Mouse (Mus musculus) MEL (cell line): Measurements from ENCODE around the gene Xlr3c. TPM values are rescaled to one million over a fixed set of nuclear protein-coding genes. Genes with fewer than 3 reads are reported as not detected.
A peak's percentile ranks its signal among the peaks of the same experiment; 100 is the strongest.

Source experiments
- DNase-seq: peaks from one replicate; pipeline ENCODE4 v3.0.0; 2011; ENCODE audit warnings: low read depth, low spot score
- H3K27ac ChIP-seq: 2 replicates; pipeline ENCODE4 v1.5.1; 2012; ENCODE audit warnings: low read depth, mild to moderate bottlenecking, control low read depth, low read length, moderate library complexity; ENCODE audit not compliant: control insufficient read depth
- H3K27me3 ChIP-seq, 2 experiments: fragments of 150-350 bp in 1 of 2; sonication (generic) in 1 of 2; 2 replicates each; pipeline ENCODE4 v1.6.1; 2012; ENCODE audit warnings: low read length in 2 of 2, mild to moderate bottlenecking in 2 of 2, improper control_type of control experiment in 1 of 2, moderate library complexity in 1 of 2; ENCODE audit not compliant: insufficient read depth in 2 of 2, control insufficient read depth in 1 of 2
- H3K36me3 ChIP-seq, 2 experiments: 2 replicates each; pipeline ENCODE4 v1.6.1; 2012 to 2014; ENCODE audit warnings: low read length in 2 of 2, improper control_type of control experiment in 1 of 2, inconsistent platforms in 1 of 2, mild to moderate bottlenecking in 1 of 2; ENCODE audit not compliant: insufficient read depth in 2 of 2, control insufficient read depth in 1 of 2
- H3K4me1 ChIP-seq, 2 experiments: fragments of 150-350 bp in 1 of 2; sonication (generic) in 1 of 2; 2 replicates each; pipeline ENCODE4 v1.6.1; 2012; ENCODE audit warnings: low read length in 2 of 2, improper control_type of control experiment in 1 of 2, mild to moderate bottlenecking in 1 of 2; ENCODE audit not compliant: insufficient read depth in 2 of 2, control insufficient read depth in 1 of 2
- H3K4me3 ChIP-seq, 2 experiments: fragments of 150-350 bp in 1 of 2; sonication (generic) in 1 of 2; 2 replicates each; pipeline ENCODE4 v1.5.1; 2012; ENCODE audit warnings: low read depth in 2 of 2, low read length in 2 of 2, mild to moderate bottlenecking in 2 of 2, moderate library complexity in 2 of 2, control low read depth in 1 of 2, improper control_type of control experiment in 1 of 2; ENCODE audit not compliant: control insufficient read depth in 1 of 2, insufficient read depth in 1 of 2
- H3K79me2 ChIP-seq: 2 replicates; pipeline ENCODE4 v1.6.1; 2012; ENCODE audit warnings: mild to moderate bottlenecking, low read length, moderate library complexity; ENCODE audit not compliant: control insufficient read depth, poor library complexity, insufficient read depth
- H3K9ac ChIP-seq: 2 replicates; pipeline ENCODE4 v1.6.1; 2012; ENCODE audit warnings: low read depth, mild to moderate bottlenecking, control low read depth, low read length, moderate library complexity; ENCODE audit not compliant: control insufficient read depth, poor library complexity, severe bottlenecking
- H3K9me3 ChIP-seq: fragments of 150-350 bp; sonication (generic); replicated peaks from 2 replicates; pipeline ENCODE4 v1.6.1; 2012; ENCODE audit warnings: mild to moderate bottlenecking, low read length, improper control_type of control experiment, moderate library complexity; ENCODE audit not compliant: insufficient read depth
- BHLHE40 ChIP-seq: IDR thresholded peaks from 2 replicates; pipeline ENCODE4 v1.6.1; 2012; ENCODE audit warnings: low read depth, mild to moderate bottlenecking, inconsistent platforms, low read length, improper control_type of control experiment, borderline replicate concordance
- CHD2 ChIP-seq: IDR thresholded peaks from 2 replicates; pipeline ENCODE4 v1.6.1; 2011; ENCODE audit warnings: low read length, improper control_type of control experiment
- E2F4 ChIP-seq: IDR thresholded peaks from 2 replicates; pipeline ENCODE4 v1.6.1; 2011; ENCODE audit warnings: low read depth, low read length, improper control_type of control experiment, borderline replicate concordance
- ELF1 ChIP-seq: IDR thresholded peaks from 2 replicates; pipeline ENCODE4 v1.6.1; 2014; ENCODE audit warnings: low read depth, mild to moderate bottlenecking, inconsistent platforms, low read length, improper control_type of control experiment, moderate library complexity
- ETS1 ChIP-seq: IDR thresholded peaks from 2 replicates; pipeline ENCODE4 v1.6.1; 2012; ENCODE audit warnings: low read depth, mild to moderate bottlenecking, inconsistent platforms, low read length, improper control_type of control experiment, moderate library complexity
- GABPA ChIP-seq: IDR thresholded peaks from 2 replicates; pipeline ENCODE4 v1.6.1; 2012; ENCODE audit warnings: low read depth, mild to moderate bottlenecking, inconsistent platforms, low read length, improper control_type of control experiment, moderate library complexity
- HCFC1 ChIP-seq: IDR thresholded peaks from 2 replicates; pipeline ENCODE4 v1.6.1; 2012; ENCODE audit warnings: low read depth, mild to moderate bottlenecking, inconsistent platforms, low read length, improper control_type of control experiment, moderate library complexity
- JUND ChIP-seq: IDR thresholded peaks from 2 replicates; pipeline ENCODE4 v1.6.1; 2011; ENCODE audit warnings: low read depth, mild to moderate bottlenecking, improper control_type of control experiment, low read length
- KAT2A ChIP-seq: conservative IDR thresholded peaks from 2 replicates; pipeline ENCODE4 v1.6.1; 2012; ENCODE audit warnings: low read depth, low read length, improper control_type of control experiment, inconsistent platforms
- MXI1 ChIP-seq: IDR thresholded peaks from 2 replicates; pipeline ENCODE4 v1.6.1; 2011; ENCODE audit warnings: mild to moderate bottlenecking, low read depth, low read length, improper control_type of control experiment
- MYB ChIP-seq: IDR thresholded peaks from 2 replicates; pipeline ENCODE4 v1.6.1; 2011; ENCODE audit warnings: mild to moderate bottlenecking, low read depth, low read length, improper control_type of control experiment
- MYC ChIP-seq: IDR thresholded peaks from 2 replicates; pipeline ENCODE4 v1.6.1; 2011; ENCODE audit warnings: low read depth, mild to moderate bottlenecking, low read length, improper control_type of control experiment, moderate library complexity
- NELFE ChIP-seq: IDR thresholded peaks from 2 replicates; pipeline ENCODE4 v1.6.1; 2011; ENCODE audit warnings: low read depth, low read length, improper control_type of control experiment
- NRF1 ChIP-seq: IDR thresholded peaks from 2 replicates; pipeline ENCODE4 v1.6.1; 2014; ENCODE audit warnings: low read depth, mild to moderate bottlenecking, inconsistent platforms, low read length, improper control_type of control experiment, moderate library complexity; ENCODE audit not compliant: poor library complexity, insufficient read depth, severe bottlenecking
- POLR2A ChIP-seq, 2 experiments: IDR thresholded peaks; 2 replicates each; pipeline ENCODE4 v1.6.1; 2011 to 2012; ENCODE audit warnings: low read length in 2 of 2, mild to moderate bottlenecking in 2 of 2, control low read depth in 1 of 2, improper control_type of control experiment in 1 of 2, low read depth in 1 of 2, moderate library complexity in 1 of 2; ENCODE audit not compliant: control insufficient read depth in 1 of 2, insufficient read depth in 1 of 2, poor library complexity in 1 of 2
- POLR2AphosphoS2 ChIP-seq: IDR thresholded peaks from 2 replicates; pipeline ENCODE4 v1.6.1; 2011; ENCODE audit warnings: low read length, improper control_type of control experiment
- POLR2AphosphoS5 ChIP-seq: IDR thresholded peaks from 2 replicates; pipeline ENCODE4 v1.6.1; 2012; ENCODE audit warnings: low read depth, borderline replicate concordance, mild to moderate bottlenecking, inconsistent platforms, low read length, moderate library complexity, mixed read lengths
- RAD21 ChIP-seq: IDR thresholded peaks from 2 replicates; pipeline ENCODE4 v1.6.1; 2011; ENCODE audit warnings: mild to moderate bottlenecking, low read depth, low read length, improper control_type of control experiment
- RCOR1 ChIP-seq: IDR thresholded peaks from 2 replicates; pipeline ENCODE4 v1.6.1; 2012; ENCODE audit warnings: low read depth, mild to moderate bottlenecking, inconsistent platforms, low read length, improper control_type of control experiment
- SIN3A ChIP-seq: IDR thresholded peaks from 2 replicates; pipeline ENCODE4 v1.6.1; 2012; ENCODE audit warnings: low read length, improper control_type of control experiment, inconsistent platforms
- TAL1 ChIP-seq: IDR thresholded peaks from 2 replicates; pipeline ENCODE4 v1.6.1; 2012; ENCODE audit warnings: mild to moderate bottlenecking, inconsistent platforms, low read length, moderate library complexity, mixed read lengths
- TBP ChIP-seq: IDR thresholded peaks from 2 replicates; pipeline ENCODE4 v1.8.0; 2011; ENCODE audit warnings: low read depth, low read length, improper control_type of control experiment
- UBTF ChIP-seq: IDR thresholded peaks from 2 replicates; pipeline ENCODE4 v1.6.1; 2012; ENCODE audit warnings: low read depth, mild to moderate bottlenecking, inconsistent platforms, low read length, improper control_type of control experiment, moderate library complexity, borderline replicate concordance; ENCODE audit not compliant: insufficient read depth
- USF1 ChIP-seq: IDR thresholded peaks from 2 replicates; pipeline ENCODE4 v1.6.1; 2014; ENCODE audit warnings: low read depth, mild to moderate bottlenecking, inconsistent platforms, low read length, improper control_type of control experiment, moderate library complexity
- ZC3H11A ChIP-seq: IDR thresholded peaks from 2 replicates; pipeline ENCODE4 v1.6.1; 2012; ENCODE audit warnings: low read depth, mild to moderate bottlenecking, inconsistent platforms, low read length, improper control_type of control experiment
- ZKSCAN1 ChIP-seq: IDR thresholded peaks from 2 replicates; pipeline ENCODE4 v1.6.1; 2012; ENCODE audit warnings: low read depth, mild to moderate bottlenecking, inconsistent platforms, low read length, improper control_type of control experiment, moderate library complexity
- ZMIZ1 ChIP-seq: IDR thresholded peaks from 2 replicates; pipeline ENCODE4 v1.6.1; 2012; ENCODE audit warnings: low read depth, mild to moderate bottlenecking, inconsistent platforms, low read length, improper control_type of control experiment, moderate library complexity
- polyA plus RNA-seq, 2 experiments: library from polyadenylated mRNA; stranded (reverse) in 1 of 2; unstranded in 1 of 2; fragments of >175 nt in 1 of 2; fragments of >200 nt in 1 of 2; gene quantifications; 2 replicates each; pipeline versions ENCODE4 v1.2.1 to v1.2.4; 2012; ENCODE audit warnings: low replicate concordance in 2 of 2, low read depth in 1 of 2; ENCODE audit not compliant: insufficient read length in 2 of 2, insufficient read depth in 1 of 2, missing spikeins in 1 of 2
- total RNA-seq: library from RNA; depleted of rRNA; stranded (reverse); fragments of 300-350 nt; gene quantifications from 2 replicates; pipeline ENCODE4 v1.2.3, GENCODE M21; 2012

The Xlr3c gene
- total and polyA plus RNA-seq, 3 experiments: 73.5 to 162 (median 78.0) TPM

DNA sequence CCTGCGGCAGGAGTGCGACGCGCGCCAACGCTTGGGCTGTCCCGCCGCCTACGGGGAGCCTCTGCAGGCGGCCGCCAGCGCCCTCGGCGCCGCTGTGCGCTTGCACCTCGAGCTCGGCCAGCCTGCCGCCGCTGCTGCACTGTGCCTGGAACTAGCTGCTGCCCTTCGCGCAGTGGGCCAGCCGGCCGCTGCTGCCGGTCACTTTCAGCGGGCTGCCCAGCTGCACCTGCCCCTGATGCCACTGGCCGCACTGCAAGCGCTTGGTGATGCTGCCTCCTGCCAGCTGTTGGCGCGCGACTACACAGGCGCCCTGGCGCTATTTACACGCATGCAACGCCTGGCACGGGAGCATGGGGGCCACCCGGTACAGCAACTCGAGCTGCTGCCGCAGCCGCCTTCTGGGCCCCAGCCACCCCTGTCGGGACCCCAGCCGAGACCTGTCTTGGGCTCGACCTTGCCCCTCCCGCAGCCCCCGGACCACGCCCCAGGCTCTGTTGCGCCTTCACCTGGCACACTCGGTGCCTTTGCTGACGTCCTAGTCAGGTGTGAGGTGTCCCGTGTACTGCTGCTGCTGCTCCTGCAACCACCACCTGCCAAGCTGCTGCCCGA lies 36.5 kb downstream of the Xlr3c start:
- Histone ChIP-seq H3K4me3 (peak overlapping the region; percentile 59 to 75), H3K4me1 (peaks cover 3% of the 10 kb centered on the region in 2 experiments; a peak in 2 of 4 replicates), H3K9me3 (no peaks in the 10 kb centered on the region), H3K27ac (peak overlapping the region; percentile 94), H3K79me2 (peaks cover 2% of the 10 kb centered on the region; the same call in 1 of the 2 replicates), H3K27me3 (no peaks in the 10 kb centered on the region), H3K36me3 (peaks cover 0 to 11% of the 10 kb centered on the region in 2 experiments; a peak in 2 of 4 replicates), H3K9ac (peak overlapping the region; percentile 76)
- TF ChIP-seq KAT2A: no peak
- TF ChIP-seq TAL1: no peak
- TF ChIP-seq HCFC1: no peak
- no peak for TF ChIP-seq CHD2
- peak; percentile 14; the same call in 1 of the 2 replicates for TF ChIP-seq MXI1
- TF ChIP-seq UBTF: no peak
- no peak for TF ChIP-seq POLR2A (IDR thresholded peaks at IDR 0.05; ENCODE audit: control insufficient read depth in 1 of 2, insufficient read depth in 1 of 2, low read depth in 1 of 2, low read length in 2 of 2, poor library complexity in 1 of 2)
- peak; percentile 54 for DNase-seq

DNA sequence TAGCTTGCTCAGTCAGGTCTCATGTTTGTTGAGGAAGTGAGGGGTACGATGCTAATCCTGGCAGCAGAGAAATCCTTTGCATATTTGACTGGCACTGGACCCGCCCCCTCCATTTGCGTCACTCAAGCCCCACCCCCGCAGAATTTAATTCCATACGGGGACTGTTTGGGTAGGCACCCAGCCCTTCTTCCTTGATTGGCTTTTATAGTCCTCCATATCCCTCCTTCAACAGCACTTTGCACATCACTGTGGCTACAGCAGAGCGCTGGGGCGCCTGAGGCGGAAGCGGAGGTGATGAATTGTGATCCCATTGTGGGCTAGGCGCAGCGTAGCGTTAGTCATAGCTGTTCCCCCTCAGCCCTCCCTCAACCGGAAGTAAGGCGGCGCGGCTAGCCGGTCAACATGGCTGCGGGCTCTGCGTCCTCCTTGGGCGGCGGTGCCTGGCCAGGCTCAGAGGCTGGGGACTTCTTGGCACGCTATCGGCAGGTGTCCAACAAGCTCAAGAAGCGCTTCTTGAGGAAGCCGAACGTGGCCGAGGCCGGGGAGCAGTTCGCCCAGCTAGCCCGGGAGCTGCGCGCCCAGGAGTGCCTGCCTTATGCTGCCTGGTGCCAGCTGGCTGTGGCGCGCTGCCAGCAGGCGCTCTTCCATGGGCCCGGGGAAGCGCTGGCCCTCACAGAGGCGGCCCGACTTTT lies 37.1 kb downstream of the Xlr3c start, which contains the start of gene F8a:
Gene F8a, plus strand, starts transcription at position 378 of the 692 bp plus-strand sequence.
- Histone ChIP-seq H3K9me3 (no peaks in the 10 kb centered on the region), H3K4me3 (peak within 1 kb of the TSS; percentile 59 to 75), H3K79me2 (peaks cover 2% of the 10 kb centered on the region; the same call in 1 of the 2 replicates), H3K36me3 (peaks cover 0 to 11% of the 10 kb centered on the region in 2 experiments; a peak in 2 of 4 replicates), H3K27me3 (no peaks in the 10 kb centered on the region), H3K9ac (peak within 1 kb of the TSS; percentile 76), H3K4me1 (peaks cover 3% of the 10 kb centered on the region in 2 experiments; a peak in 2 of 4 replicates), H3K27ac (peak within 1 kb of the TSS; percentile 94)
- peak; percentile 90 for DNase-seq
- peak; percentile 69 for TF ChIP-seq ELF1
- TF ChIP-seq BHLHE40: no peak
- TF ChIP-seq ZKSCAN1: no peak
- no peak for TF ChIP-seq POLR2AphosphoS2
- TF ChIP-seq USF1: no peak
- TF ChIP-seq JUND: no peak
- no peak for TF ChIP-seq ZC3H11A
- TF ChIP-seq GABPA: no peak
- TF ChIP-seq POLR2AphosphoS5: no peak
- peak; percentile 22; the same call in 1 of the 2 replicates for TF ChIP-seq ETS1
- TF ChIP-seq POLR2A (IDR thresholded peaks at IDR 0.05; ENCODE audit: control insufficient read depth in 1 of 2, insufficient read depth in 1 of 2, low read depth in 1 of 2, low read length in 2 of 2, poor library complexity in 1 of 2): peak; percentile 40 to 68; a peak in 2 of 4 replicates
- no peak for TF ChIP-seq RCOR1
- TF ChIP-seq CHD2: no peak
- no peak for TF ChIP-seq UBTF
- TF ChIP-seq NRF1: no peak
- peak; percentile 17; the same call in 1 of the 2 replicates for TF ChIP-seq MXI1
- TF ChIP-seq NELFE: peak; percentile 49
- TF ChIP-seq MYC: no peak
- TF ChIP-seq TBP: peak; percentile 69
- TF ChIP-seq RAD21: no peak
- no peak for TF ChIP-seq ZMIZ1
- no peak for TF ChIP-seq TAL1
- TF ChIP-seq E2F4: no peak
- peak; percentile 4; the same call in 1 of the 2 replicates for TF ChIP-seq SIN3A
- TF ChIP-seq MYB: no peak
- TF ChIP-seq HCFC1: peak; percentile 60
